Mouse (Mus musculus) heart, postnatal 0 days (tissue): ENCODE data around the gene Dusp19. TPM values are rescaled to one million over a fixed set of nuclear protein-coding genes. Genes with fewer than 3 reads are reported as not detected.
A peak's percentile ranks its signal among the peaks of the same experiment; 100 is the strongest.

Experiments used
- ATAC-seq: fragments of 200-750 bp; cut with Nextera tagmentation; 2 replicates; pipeline ENCODE4 v1.8.0; 2017; ENCODE audit warnings: low read depth, moderate number of reproducible peaks, moderate library complexity; ENCODE audit not compliant: insufficient read depth
- DNase-seq: peaks from one replicate; pipeline ENCODE4 v3.0.0-alpha.2; 2016; ENCODE audit warnings: low spot score
- H3K27ac ChIP-seq: fragments of 300-500 bp; sonication (generic); 2 replicates; pipeline ENCODE4 v1.5.1; 2014; ENCODE audit warnings: low read depth, mild to moderate bottlenecking
- H3K27me3 ChIP-seq: fragments of 300-500 bp; sonication (generic); 2 replicates; pipeline ENCODE4 v1.6.1; 2014; ENCODE audit warnings: low read length, mixed read lengths; ENCODE audit not compliant: control insufficient read depth, insufficient read depth
- H3K36me3 ChIP-seq: fragments of 300-500 bp; sonication (generic); replicated peaks from 2 replicates; pipeline ENCODE4 v1.6.1; 2014; ENCODE audit warnings: low read length, mixed read lengths; ENCODE audit not compliant: control insufficient read depth, insufficient read depth
- H3K4me1 ChIP-seq: fragments of 300-500 bp; sonication (generic); 2 replicates; pipeline ENCODE4 v1.6.1; 2014; ENCODE audit warnings: antibody characterized with exemption; ENCODE audit not compliant: control insufficient read depth, insufficient read depth
- H3K4me2 ChIP-seq: fragments of 300-500 bp; sonication (generic); 2 replicates; pipeline ENCODE4 v1.6.1; 2014; ENCODE audit warnings: low read depth, mild to moderate bottlenecking, low read length, moderate library complexity
- H3K4me3 ChIP-seq: fragments of 300-500 bp; sonication (generic); 2 replicates; pipeline ENCODE4 v1.5.1; 2014; ENCODE audit warnings: low read depth, low read length
- H3K9ac ChIP-seq: fragments of 300-500 bp; sonication (generic); replicated peaks from 2 replicates; pipeline ENCODE4 v1.6.1; 2014; ENCODE audit warnings: low read depth, low read length, mixed read lengths
- H3K9me3 ChIP-seq: fragments of 300-500 bp; sonication (generic); replicated peaks from 2 replicates; pipeline ENCODE4 v1.6.1; 2016; ENCODE audit warnings: low read length; ENCODE audit not compliant: control insufficient read depth
- CTCF ChIP-seq: IDR thresholded peaks from 2 replicates; pipeline ENCODE4 v1.5.1; 2016; ENCODE audit warnings: antibody characterized with exemption, control low read depth, low read depth
- EP300 ChIP-seq: IDR thresholded peaks from 2 replicates; pipeline ENCODE4 v1.6.1; 2016; ENCODE audit warnings: antibody characterized with exemption, low read depth
- WGBS: fragments of 180-500 bp; shearing (Covaris S2); extraction: QIAGEN DNeasy Blood & Tissue Kit; methylation state at CpG from one replicate; pipeline ENCODE4 v1.1.7; 2014; 5-methylcytosine and 5-hydroxymethylcytosine counted together
- polyA plus RNA-seq: library from polyadenylated mRNA; unstranded; fragments of >200 nt; fragmentation: Nextera tagmentation; extraction: Ambion mirVana; gene quantifications from 2 replicates; pipeline ENCODE4 v1.2.1, GENCODE M21; 2015
- total RNA-seq: library from RNA; depleted of rRNA; stranded (reverse); fragments of >200 nt; gene quantifications from 2 replicates; pipeline ENCODE4 v1.2.3, GENCODE M21; 2014; ENCODE audit warnings: low replicate concordance; rRNA removed

Dusp19 gene
- 5.1 and 11.0 TPM in 2 replicates for total RNA-seq
- 9.1 and 10.3 TPM in 2 replicates for polyA plus RNA-seq

DNA sequence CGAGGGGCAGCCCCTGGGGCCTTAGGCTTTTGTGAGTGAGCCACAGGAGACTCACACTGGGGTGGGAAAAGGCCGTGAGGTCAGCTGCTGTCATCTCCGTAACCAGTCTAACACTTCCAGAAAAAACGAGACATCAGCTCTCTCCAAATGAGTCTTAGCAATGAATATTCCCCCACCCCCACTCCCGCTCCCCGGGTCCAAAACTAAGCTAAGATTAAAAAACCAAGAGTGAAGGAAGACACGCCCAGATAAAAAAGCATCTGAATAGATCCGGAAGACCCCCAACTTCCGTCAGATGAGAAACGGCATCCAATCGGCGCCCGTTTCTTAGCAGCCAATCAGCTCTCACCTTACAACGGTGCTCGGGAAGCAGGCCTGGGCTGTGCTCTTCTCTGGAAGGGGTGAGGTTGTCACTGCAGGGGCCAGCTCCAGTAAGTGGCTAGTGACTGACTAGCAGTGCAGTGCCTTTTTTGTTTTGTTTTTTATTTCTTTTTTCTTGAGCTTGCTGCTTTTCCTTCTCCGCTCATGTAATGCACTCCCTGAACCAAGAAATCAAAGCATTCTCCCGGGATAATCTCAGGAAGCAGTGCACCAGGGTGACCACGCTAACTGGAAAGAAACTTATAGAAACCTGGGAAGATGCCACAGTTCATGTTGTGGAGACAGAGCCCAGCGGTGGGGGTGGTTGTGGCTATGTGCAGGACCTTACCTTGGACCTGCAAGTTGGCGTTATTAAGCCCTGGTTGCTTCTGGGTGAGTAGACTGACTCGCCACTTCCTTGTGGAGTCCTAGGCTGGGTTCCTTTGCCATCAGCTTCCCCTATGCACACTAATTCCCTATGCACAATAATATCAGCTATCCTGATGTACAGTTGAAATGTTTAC lies at the start of gene Dusp19, which contains the start of gene Nup35:
Gene Dusp19 (plus strand): TSS at position 192 of the 884 bp plus-strand sequence.
Gene Nup35 (plus strand): TSS at position 383 of the 884 bp plus-strand sequence.
- H3K36me3 ChIP-seq: no peaks in the 10 kb centered on the region
- peak within 1 kb of the TSS; percentile 78 for H3K27ac ChIP-seq
- TF ChIP-seq CTCF (no peak), EP300 (no peak)
- peak within 1 kb of the TSS; percentile 81 for H3K9ac ChIP-seq
- peak within 1 kb of the TSS; percentile 67 for H3K4me3 ChIP-seq
- WGBS: 1% methylated on average over 21 of the region's 21 CpGs
- ATAC-seq (peak; percentile 100), DNase-seq (peak; percentile 90)
- H3K4me2 ChIP-seq: peak within 1 kb of the TSS; percentile 84
- 0 out of 2 replicates have a peak, but pooled peaks cover 5% of the 10 kb centered on the region for H3K4me1 ChIP-seq
- no peaks in the 10 kb centered on the region for H3K27me3 ChIP-seq
- H3K9me3 ChIP-seq: no peaks in the 10 kb centered on the region

DNA sequence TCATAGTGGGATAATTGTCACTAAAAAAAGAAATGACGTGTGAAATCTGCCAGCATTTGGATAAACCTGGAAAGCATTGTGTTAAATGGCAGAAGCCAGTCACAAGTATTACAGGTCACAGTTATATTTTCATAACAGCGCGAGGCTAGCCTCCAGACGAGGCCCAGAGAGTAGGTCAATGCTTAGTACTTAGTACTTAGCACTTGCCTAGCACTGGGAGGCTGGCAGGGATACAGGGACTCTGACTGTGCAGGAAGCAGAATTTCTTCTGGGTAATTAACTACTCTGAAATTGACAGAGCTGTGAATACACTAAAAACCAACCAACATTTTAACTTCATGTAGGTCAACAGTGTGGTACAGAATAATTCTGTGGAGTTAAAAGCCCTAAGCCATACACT lies 49.4 kb upstream of the Dusp19 start:
- H3K27ac ChIP-seq: no peak overlapping the region
- no peak overlapping the region for H3K9ac ChIP-seq
- WGBS: 79% methylated on average over 4 of the region's 4 CpGs
- ATAC-seq (no peak), DNase-seq (no peak)
- H3K4me3 ChIP-seq: no peak overlapping the region
- TF ChIP-seq EP300: no peak
- no peak overlapping the region for H3K4me2 ChIP-seq
- 0 out of 2 replicates have a peak, but pooled peaks cover 5% of the 10 kb centered on the region for H3K36me3 ChIP-seq
- no peaks in the 10 kb centered on the region for H3K27me3 ChIP-seq
- H3K4me1 ChIP-seq: peaks cover 6% of the 10 kb centered on the region
- no peaks in the 10 kb centered on the region for H3K9me3 ChIP-seq

DNA sequence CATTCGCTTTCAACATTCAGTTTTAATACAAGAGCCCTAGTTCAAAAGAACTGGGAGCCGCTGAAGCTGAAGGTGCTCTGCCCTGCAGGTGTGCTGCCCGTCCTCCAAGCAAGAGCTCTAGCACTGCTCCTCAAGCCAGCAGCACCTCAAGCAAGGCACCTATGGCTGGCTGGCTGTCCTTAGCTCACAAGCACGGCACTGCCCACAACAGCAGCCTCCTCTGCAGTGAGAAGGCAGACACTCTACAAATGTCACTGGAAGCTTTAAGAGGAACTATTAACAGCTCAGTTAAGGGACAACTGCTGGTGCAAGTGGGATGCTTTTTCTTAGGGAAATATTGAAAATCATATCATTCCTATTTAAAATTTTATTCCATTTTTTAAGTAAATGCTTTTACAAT lies 46.2 kb upstream of the Dusp19 start:
- no peaks in the 10 kb centered on the region for H3K27me3 ChIP-seq
- 52% methylated on average over 4 of the region's 4 CpGs for WGBS
- H3K9ac ChIP-seq: no peak overlapping the region
- 0 out of 2 replicates have a peak, but pooled peaks cover 5% of the 10 kb centered on the region for H3K36me3 ChIP-seq
- 0 out of 2 replicates have a peak overlapping the region, but pooled peaks have one; percentile 3 for H3K27ac ChIP-seq
- no peaks in the 10 kb centered on the region for H3K9me3 ChIP-seq
- no peak for TF ChIP-seq EP300
- no peak for TF ChIP-seq CTCF
- H3K4me3 ChIP-seq: no peak overlapping the region
- DNase-seq (no peak), ATAC-seq (no peak)
- no peaks in the 10 kb centered on the region for H3K4me1 ChIP-seq
- H3K4me2 ChIP-seq: no peak overlapping the region

DNA sequence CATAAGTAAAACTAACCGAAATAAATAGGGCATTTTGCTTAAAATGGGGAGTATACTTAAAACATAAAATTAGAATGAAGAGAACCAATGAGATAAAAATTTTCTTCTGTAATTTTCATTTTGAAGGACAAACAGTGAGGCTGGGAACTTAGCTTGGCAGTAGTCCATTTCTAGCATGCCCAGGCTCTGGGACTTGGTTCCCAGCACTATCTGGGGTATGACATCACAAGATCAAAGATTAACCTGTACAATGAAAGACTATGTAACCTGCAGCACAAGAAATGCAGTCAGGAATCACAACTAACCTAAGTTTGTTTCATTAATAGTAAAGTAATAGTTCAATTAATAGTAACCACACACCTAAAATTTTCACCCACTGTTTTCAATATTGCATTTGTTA lies 39.6 kb upstream of the Dusp19 start:
- no peak overlapping the region for H3K4me2 ChIP-seq
- 91% methylated on average over 1 of the region's 1 CpGs for WGBS
- no peak overlapping the region for H3K4me3 ChIP-seq
- ATAC-seq: no peak
- H3K9ac ChIP-seq: no peak overlapping the region
- TF ChIP-seq CTCF (no peak), EP300 (no peak)
- H3K27me3 ChIP-seq: no peaks in the 10 kb centered on the region
- H3K9me3 ChIP-seq: no peaks in the 10 kb centered on the region
- no peaks in the 10 kb centered on the region for H3K36me3 ChIP-seq
- H3K27ac ChIP-seq: no peak overlapping the region
- DNase-seq: no peak
- peaks cover 14% of the 10 kb centered on the region; the same call in 1 of the 2 replicates for H3K4me1 ChIP-seq

DNA sequence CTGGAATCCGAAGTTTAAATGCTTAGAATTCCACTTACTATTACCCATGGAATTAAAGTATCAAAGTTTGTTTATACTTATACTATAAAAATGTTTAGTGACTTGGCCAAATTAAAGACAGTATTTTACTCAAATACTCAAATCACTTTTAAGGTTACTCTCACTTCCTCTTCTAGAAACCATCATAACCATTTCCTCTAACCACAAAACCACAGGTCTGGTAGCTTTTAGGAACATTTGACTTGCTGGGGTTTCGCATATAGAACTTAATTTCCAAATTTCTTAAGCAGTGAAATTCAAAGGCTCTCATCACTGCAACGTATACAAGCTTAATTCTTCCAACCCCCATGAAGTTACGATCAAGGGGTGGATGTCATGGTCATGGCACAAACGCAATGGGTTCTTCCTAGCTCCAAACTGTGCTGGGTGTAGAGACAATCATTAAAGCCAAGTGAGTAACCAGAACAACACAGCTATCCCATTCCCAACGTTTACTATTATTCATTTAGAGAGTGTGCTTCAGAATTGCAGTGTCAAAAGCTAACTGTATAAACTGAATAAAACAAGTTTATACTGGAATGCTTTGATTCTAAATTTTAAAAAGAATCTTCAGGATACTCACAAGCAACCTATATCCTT lies 37.5 kb upstream of the Dusp19 start:
- Histone ChIP-seq H3K9me3 (no peaks in the 10 kb centered on the region), H3K4me3 (peak overlapping the region; percentile 88), H3K36me3 (no peaks in the 10 kb centered on the region), H3K27me3 (no peaks in the 10 kb centered on the region), H3K4me2 (peak overlapping the region; percentile 71), H3K9ac (peak overlapping the region; percentile 17; the same call in 1 of the 2 replicates), H3K27ac (0 out of 2 replicates have a peak overlapping the region, but pooled peaks have one; percentile 34), H3K4me1 (peaks cover 14% of the 10 kb centered on the region; the same call in 1 of the 2 replicates)
- 32% methylated on average over 6 of the region's 6 CpGs for WGBS
- DNase-seq (no peak), ATAC-seq (no peak)
- TF ChIP-seq CTCF: no peak
- no peak for TF ChIP-seq EP300
